Mouse (Mus musculus) spleen, adult 18-20 months (tissue): Measurements from ENCODE around the gene B3galnt1.

Source experiments
- DNase-seq, 2 experiments: peaks; one replicate each; pipeline ENCODE4 v3.0.0; 2022; ENCODE audit warnings: mixed read lengths in 2 of 2

The B3galnt1 gene

DNA sequence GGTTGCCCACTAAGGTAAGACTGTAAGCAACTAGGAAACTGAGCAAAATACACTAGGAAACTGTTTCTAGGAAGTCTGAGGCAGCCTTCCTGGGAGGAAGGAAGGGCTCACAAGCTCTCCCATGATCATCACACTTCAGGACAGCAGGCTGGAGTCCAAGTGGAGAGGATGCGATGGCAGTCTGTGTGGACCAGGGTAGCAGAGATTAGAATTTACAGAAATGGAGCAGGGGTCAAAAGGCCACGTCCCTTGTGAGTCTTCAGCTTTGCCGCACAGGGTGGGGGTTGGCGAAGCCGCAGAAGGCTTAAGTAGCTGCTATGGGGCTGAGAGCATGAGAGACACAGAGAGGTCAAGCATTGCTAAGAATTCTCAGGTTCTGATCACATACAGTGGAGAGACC is 37.1 kb downstream of the B3galnt1 start:
- DNase-seq: no peak

DNA sequence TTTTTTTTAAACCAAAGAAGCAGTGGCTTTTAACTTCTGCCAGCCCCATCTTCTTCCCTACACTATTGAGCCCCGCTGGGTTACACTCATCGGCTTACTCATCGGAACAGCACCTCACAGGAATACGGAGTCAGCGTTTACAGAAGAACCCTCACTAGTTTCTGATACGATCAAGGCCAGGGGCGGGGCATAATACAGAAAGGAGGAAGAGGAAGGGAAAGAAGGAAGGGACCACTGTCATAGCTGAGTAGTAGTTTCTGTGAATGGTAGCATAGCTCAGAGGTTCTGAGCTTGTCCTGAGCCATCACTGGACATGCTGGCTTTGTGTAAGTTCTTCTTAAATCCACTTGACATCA is 38.8 kb downstream of the B3galnt1 start:
- DNase-seq: no peak

DNA sequence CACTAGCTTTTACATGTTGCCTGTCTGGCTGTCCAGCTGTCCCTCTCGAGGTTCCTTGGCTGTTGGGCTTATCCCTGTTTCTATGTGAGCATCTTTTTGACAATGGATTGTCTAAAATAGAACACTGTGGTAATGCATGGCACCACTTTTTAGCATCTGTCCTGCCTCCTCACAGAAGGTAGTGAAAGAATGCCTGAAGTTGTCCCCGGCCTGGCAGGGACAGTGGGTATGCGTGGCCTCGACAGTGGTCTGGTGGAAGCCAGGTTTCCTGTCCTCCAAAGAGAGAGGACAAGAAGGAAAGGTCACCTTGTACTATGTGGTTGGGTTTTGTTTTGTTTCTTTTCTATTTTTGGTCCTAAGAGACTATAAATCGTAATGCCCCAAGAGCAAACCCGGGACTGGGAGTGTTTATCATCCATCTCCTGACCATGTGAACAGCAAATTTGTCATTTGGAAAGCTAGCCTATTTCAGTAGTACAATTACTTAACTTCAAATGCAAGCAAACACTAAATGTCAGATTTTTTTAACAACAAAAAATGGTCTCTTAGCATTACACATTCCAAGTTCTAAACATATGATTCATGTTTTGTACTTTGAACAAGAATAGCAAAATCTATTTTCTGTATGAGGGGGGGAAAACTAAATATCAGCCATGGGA is 39.3 kb downstream of the B3galnt1 start:
- DNase-seq: no peak

GRCm38 (mm10) chr3:69556092-69556778 is 42.5 kb downstream of the B3galnt1 start:
- DNase-seq: no peak

DNA sequence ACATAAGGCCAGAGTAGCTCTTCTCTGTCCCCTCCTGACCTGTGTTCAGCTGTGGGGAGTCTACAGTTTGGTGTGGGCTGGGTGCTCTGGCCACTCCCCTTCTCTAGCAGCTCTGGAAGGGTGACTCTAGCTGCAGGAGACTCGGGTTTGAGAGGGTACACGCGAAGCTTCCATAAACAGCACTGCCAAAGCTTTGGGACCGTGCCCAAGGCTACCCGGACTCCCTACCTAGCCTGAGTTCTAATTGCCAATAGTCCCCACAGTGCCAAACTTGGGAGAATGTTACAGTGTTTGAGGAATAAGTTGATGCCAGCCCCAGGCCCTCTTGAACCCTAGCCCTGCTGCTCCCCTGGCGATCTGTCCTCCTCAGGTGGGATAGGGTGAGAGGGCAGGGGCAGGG is 43.2 kb downstream of the B3galnt1 start:
- no peak for DNase-seq

- DNase-seq: no peak
Observed at GRCm38 (mm10) chr3:69549602-69550001, 49.2 kb downstream of the B3galnt1 start.

DNA sequence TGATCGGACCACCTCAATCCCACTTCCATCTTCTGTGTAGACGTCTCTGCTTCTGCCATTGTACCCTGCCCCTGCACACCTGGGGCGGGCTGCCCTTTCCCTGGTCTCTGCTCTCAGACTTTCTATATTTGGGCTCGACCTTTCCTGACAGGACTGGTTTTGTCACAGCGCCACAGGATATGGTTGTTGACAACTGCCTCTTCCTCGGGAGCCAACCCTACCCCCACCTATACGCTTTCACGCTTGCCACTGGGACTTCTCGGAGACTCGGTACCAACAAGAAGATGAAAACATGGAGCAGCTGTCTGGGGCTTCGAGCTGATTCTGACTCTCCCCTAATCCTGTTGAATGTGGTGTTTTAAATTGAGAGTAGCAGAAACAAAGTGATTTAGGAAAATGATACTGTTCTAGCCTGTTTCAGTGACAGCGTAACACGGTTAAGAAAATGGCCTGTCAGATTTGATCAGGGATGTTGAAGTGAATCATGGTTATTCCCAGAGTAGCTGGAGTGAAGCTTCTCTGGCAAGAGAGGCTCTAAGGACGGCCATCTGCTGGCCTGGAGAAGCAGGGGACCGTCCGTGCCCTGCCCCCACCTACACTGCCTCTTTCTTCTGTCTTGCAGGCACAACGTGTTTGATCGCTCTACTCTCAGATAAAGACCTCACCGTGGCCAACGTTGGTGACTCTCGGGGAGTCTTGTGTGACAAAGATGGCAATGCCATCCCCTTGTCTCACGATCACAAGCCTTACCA is 49.9 kb downstream of the B3galnt1 start:
- no peak for DNase-seq

- no peak for DNase-seq
Observed at GRCm38 (mm10) chr3:69545017-69545416, 53.7 kb downstream of the B3galnt1 start.

- DNase-seq: no peak
Observed at GRCm38 (mm10) chr3:69543730-69544129, 55.0 kb downstream of the B3galnt1 start.

- DNase-seq: no peak
Observed at GRCm38 (mm10) chr3:69542962-69543361, 55.8 kb downstream of the B3galnt1 start.

DNA sequence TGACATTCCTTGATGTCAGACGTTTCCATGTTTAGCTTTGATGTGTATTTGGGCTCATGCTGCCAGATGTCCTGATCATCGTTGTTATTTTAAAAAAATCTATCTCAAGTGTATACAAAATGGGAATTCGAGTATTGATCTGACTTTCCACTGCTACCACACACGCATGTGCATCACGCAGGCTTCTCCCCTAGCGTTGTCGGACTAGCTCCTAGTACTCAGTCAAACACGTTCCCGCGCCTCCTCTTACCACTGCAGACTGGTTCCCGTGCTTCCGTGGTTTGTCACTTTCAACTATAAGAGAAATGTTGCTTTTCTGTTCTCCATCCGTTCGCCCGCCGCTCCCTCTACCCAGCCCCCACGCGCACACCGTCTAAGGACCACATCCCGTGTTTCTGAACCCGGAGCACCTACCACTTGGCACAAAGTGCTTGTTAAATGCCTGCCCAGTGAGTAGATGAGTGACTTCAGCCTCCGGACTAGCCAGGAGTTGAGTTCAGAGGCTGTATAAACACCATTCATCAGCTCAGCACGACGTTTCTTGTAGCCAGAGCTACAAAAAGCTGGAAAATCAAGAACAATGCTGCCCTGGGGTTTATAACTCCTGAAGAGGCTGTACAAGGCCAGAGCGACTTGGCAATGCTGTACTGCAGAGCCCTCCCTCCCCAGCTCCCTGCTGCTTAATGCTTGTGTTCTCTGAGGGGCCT is 62.7 kb downstream of the B3galnt1 start:
- no peak for DNase-seq

DNA sequence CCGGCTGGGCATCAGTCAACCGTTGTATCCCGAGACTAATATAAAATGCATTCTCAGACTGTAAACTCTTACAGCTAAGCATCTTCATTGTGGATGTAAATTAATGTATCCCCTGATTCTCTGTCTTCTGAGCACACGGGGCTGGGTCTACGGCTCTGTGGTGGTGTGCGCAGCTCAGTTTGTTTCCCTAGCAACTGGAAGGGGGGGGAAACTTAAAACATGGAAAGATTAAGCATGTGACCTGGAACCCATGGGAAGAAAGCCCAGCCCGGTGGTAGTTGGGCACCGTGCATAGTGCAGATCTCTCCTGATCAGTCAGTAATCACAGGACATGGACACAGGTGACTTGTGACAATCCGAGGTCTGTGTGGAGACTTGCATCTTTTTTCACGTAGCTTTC is 63.3 kb downstream of the B3galnt1 start:
- no peak for DNase-seq

DNA sequence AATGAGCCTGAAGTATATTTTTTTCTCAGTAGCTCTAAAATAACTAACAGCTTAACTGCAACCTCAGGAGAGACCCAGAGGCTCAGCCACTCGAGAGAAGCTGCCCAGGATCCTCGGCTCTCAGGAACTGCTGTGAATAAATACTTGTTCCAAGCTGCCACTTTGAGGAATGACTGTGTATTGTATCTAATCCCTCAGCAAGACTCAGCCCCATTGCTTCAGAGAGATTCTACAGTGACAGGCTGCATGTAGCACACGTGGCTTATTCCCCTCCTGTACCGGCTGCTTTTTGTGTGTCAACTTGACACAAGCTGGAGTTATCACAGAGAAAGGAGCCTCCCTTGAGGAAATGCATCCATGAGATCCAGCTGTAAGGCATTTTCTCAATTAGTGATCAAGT is 66.1 kb downstream of the B3galnt1 start:
- DNase-seq: no peak

DNA sequence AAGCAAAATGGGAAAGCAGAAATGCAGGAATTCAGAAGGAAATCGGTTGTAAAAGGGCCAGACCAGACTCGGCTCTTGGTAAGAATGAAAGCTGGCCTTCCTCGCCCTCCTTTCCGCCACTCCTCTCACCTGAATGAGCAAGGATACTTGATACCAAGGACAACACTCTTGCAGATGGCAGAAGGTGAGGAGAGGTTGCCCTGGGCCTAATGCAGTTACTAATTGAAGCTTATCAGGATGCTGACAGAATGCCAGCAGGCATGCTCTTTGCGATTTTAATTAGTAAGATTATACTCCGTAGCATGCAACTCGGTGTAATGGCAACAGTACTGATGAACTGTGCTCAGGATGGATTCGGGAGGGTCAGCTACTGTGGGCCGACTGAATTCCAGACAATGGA is 67.2 kb downstream of the B3galnt1 start:
- DNase-seq: no peak

- no peak for DNase-seq
Observed at GRCm38 (mm10) chr3:69529576-69529975, 69.2 kb downstream of the B3galnt1 start.

- no peak for DNase-seq
Observed at GRCm38 (mm10) chr3:69527384-69527783, 71.4 kb downstream of the B3galnt1 start.

- no peak for DNase-seq
Observed at GRCm38 (mm10) chr3:69525072-69525529, 73.7 kb downstream of the B3galnt1 start.

DNA sequence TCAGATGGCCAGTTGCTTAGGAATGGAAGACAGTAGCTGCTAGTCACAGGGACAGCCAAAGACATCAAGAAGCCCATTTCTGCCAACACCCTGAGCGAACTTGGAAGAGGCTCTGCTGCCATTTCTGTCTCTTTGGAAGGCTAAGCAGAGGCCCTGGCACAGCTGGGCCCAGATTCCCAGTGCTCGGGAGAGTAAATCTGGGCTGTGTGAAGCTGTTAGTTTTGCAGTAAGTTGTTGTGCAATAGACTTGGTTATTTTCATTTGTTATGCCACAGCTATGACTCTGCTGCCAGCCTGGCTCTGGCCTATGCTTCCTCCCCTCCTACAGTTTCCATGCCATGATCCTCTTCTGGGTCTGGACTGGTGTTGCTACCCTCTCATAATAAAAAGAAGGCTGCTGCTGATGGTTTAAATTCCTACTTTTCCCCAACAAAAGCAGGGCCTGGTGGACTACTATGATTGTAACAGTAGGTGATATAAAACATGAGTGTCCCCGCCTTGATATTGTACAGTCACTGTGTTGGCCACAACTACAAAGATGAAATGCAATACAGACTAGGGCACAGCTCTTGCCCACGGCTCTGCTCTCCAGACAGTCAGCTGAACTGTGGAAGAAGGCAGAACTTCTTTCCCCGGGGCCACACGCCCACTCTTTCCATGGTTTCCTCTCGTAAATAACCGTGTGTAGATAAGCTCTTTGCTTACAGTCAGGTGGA is 74.2 kb downstream of the B3galnt1 start:
- DNase-seq: no peak
